Mouse (Mus musculus): ENCODE measurements around the gene Amy2a5. TPM values are rescaled to one million over a fixed set of nuclear protein-coding genes. Genes with fewer than 3 reads are reported as not detected.

Amy2a5 gene
- polyA plus RNA-seq (2015; fragmentation: Nextera tagmentation; extraction: Ambion mirVana) = 3.4 and 101 TPM in 2 replicates

GRCm38 (mm10) chr3:113258737-113259136 is at the start of gene Amy2a5:
Amy2a5 (minus strand) TSS chr3:113258837.

GRCm38 (mm10) chr3:113291349-113291748 is 32.7 kb upstream of the Amy2a5 start, which contains the start of gene Amy2a4:
Amy2a4 (minus strand) TSS chr3:113291449.

Other genes with a start within 250 kb of the Amy2a5 start
- gene Amy2a4, start 32.6 kb upstream of the Amy2a5 start, polyA plus RNA-seq (2015; fragmentation: Nextera tagmentation; extraction: Ambion mirVana) = 17.9 and 29.9 TPM in 2 replicates
- 17.9 and 29.9 TPM in 2 replicates for gene Amy2a3, start 65.2 kb upstream of the Amy2a5 start, polyA plus RNA-seq (2015; fragmentation: Nextera tagmentation; extraction: Ambion mirVana)
- gene Amy2a2, start 97.8 kb upstream of the Amy2a5 start, polyA plus RNA-seq (2015; fragmentation: Nextera tagmentation; extraction: Ambion mirVana) = 17.9 and 29.9 TPM in 2 replicates